Mouse (Mus musculus): ENCODE data around the gene Ccdc80. TPM values are rescaled to one million over a fixed set of nuclear protein-coding genes. Genes with fewer than 3 reads are reported as not detected.

Gene Ccdc80
- 86.9 and 104 TPM in 2 replicates for polyA plus RNA-seq (2012; rRNA removed)

- DNase-seq (ENCODE audit: low spot score): no peak
Measured at GRCm38 (mm10) chr16:45093137-45093731, at the start of gene Ccdc80. Gene Ccdc80, plus strand, starts transcription at chr16:45093402.

DNA sequence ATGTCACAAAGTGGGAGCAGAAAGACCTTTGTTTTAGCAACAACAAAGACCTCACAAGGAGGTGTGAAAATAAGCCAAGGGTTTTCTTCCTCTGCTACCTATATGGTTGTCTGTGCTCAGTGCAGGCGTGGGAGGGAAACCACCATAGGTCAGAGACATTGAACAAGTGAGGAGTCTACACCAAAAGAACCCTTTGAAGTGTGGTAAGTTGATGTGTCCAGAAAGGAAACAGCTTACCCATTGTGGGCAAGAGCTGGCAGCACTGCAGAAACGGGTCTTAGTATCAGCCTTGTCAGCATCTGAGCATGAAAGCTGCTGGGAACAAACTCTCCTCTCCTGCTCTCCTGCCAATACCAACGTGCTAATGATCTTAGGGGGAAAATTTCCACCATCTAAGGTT, 48.4 kb upstream of the Ccdc80 start:
- no peak for DNase-seq (ENCODE audit: low spot score)

DNA sequence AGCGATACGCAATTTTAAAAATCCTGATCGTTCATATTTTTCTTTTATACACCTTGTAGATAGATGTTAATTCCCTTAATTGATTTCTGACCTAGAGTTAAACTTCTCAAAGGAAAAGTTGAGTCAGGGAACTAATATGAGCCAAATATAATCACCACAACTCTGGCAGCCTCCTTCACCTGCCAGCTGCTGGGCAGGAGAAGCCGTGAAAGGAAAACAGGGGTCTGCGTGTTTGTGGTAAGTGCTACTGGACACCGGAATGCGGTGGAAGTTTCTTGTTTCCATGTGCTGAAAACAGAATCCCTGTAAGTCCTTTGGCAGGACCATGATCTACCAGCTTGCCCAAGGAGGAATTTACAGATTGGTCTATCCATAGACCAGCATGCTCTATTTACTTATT, 36.0 kb upstream of the Ccdc80 start:
- DNase-seq (ENCODE audit: low spot score): no peak

DNA sequence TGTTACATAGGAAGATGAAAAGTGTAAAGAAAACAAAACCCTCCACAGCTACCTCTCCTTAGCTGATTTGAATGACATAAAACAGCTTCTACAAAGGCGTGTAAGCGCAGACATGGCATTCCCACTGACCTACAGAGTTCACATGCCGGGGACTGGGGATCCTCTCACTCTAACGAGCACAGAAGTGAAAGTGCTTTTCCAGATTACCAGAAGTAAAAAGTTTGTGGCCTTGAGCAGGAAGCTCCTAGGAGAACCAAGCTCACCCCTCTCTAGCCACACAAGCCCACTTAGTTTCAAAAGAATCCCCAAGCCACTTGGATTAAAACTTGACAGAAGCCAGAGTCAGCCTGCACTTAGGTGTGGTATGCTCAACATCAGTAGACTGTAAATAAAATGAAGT, 35.3 kb upstream of the Ccdc80 start:
- DNase-seq (ENCODE audit: low spot score): no peak

- DNase-seq (ENCODE audit: low spot score): no peak
Measured at GRCm38 (mm10) chr16:45061140-45061539, 32.1 kb upstream of the Ccdc80 start.

DNA sequence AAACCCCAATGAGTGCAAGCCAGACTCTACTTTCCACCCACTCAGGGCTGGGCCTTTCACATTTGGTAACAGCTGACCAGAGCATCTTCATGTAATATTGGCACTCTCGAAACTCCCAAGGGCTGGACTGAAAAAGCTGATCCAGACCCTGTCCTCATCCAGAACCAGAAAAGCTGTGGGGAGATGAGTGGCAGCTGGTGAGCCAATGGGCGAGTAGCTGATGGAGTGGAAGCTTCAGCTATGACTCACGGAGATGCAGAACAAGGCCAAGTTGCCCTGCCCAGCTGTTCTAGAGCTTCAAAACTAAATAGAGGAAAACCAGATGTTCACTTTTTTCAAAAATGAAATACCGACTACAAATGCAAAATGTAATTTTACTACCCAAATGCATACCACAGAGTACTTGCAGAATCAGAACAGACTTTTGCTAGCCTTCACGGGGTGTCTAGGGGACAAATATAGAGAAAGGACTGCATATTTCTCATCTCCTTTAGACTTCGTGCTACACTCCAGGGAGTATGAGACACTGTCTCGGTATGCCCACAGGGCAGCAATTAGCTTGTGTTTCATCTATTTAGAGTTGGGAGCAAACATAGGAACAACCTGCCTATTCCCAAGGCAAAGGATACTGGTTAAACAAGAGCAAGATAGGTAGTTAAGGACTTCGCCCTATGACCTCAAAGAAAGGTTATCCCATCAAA, 22.7 kb upstream of the Ccdc80 start:
- no peak for DNase-seq (ENCODE audit: low spot score)

- DNase-seq (ENCODE audit: low spot score): no peak
Measured at GRCm38 (mm10) chr16:45071424-45071823, 21.8 kb upstream of the Ccdc80 start.

GRCm38 (mm10) chr16:45077517-45078080, 15.6 kb upstream of the Ccdc80 start:
- no peak for DNase-seq (ENCODE audit: low spot score)

- no peak for DNase-seq (ENCODE audit: low spot score)
Measured at GRCm38 (mm10) chr16:45079322-45079721, 13.9 kb upstream of the Ccdc80 start.

- DNase-seq (ENCODE audit: low spot score): no peak
Measured at GRCm38 (mm10) chr16:45088842-45089241, 4.4 kb upstream of the Ccdc80 start.

DNA sequence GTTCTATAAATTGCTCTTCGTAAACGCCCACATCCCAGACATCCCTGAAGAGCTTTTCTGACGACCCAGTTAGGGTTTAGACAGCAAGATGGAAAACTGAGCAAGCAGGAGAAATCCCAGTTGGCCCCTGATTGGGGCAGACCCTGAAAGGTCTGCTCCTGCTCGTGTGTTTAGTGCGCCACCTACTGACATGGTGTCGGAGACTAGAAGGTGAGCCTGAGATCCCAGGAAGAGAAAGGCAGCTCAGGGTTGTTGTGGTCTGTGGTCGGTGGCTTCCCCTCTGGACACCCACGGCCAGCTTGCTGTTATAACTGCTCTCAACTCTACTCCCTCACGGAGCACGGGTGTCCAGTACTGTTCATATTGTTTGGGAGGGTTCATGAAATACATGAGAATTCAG, 3.2 kb upstream of the Ccdc80 start:
- DNase-seq (ENCODE audit: low spot score): peak; percentile 34

GRCm38 (mm10) chr16:45094136-45094756, 1.0 kb downstream of the Ccdc80 start:
- DNase-seq (ENCODE audit: low spot score): no peak

- DNase-seq (ENCODE audit: low spot score): no peak
Measured at GRCm38 (mm10) chr16:45095030-45095429, 1.8 kb downstream of the Ccdc80 start.

- DNase-seq (ENCODE audit: low spot score): no peak
Measured at GRCm38 (mm10) chr16:45095561-45096482, 2.6 kb downstream of the Ccdc80 start.

DNA sequence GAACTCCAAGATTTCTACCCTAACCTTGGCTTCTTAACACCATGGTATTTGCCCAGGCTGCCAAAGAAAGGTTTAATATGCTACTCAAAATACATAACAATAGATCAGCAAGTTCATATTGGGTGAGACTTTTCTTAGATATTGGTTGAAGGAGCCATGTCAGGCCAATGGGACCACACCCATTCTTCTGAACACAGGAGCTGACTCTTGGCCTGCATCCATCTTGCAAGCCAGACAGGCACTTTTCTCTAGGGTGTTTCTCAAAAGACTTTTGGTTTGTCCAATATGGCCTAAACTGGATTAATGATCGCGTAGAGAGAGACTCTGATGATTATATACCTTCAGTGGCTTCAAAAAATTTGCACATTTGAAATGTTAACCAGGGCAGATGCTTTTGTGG, 4.3 kb downstream of the Ccdc80 start:
- no peak for DNase-seq (ENCODE audit: low spot score)

DNA sequence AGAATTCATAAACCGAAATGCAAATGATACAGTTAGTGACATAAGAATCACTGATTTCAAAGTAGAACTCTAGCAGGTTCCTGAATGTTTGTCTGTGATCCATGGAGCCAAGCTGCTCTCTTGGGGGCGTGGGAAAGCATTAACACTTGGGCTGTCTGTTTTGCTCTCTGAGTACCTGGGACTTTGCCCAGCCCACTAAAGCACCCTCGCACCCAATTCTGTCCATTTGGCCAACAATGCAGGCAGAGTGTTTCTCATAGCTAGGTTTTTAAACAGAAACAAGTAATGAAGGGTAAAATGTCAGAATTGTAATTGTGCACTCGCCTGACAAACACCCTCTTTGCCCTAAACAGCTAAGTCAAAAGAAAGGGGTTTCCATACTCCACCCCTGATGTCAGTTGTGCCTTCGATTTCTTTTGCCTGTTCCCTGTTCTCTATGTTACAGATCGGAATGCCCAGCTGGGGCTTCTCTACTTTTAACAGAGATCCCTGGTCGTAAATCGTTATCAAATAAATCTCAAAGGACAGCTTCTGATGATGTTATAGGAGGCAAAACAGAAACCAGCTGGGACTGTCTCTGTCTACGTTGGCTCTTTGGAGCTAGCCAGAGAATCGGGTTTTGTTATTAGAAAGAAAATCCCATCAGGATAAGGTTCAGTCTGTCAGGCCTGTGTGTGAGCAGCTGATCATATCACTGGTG, 5.1 kb downstream of the Ccdc80 start:
- no peak for DNase-seq (ENCODE audit: low spot score)

DNA sequence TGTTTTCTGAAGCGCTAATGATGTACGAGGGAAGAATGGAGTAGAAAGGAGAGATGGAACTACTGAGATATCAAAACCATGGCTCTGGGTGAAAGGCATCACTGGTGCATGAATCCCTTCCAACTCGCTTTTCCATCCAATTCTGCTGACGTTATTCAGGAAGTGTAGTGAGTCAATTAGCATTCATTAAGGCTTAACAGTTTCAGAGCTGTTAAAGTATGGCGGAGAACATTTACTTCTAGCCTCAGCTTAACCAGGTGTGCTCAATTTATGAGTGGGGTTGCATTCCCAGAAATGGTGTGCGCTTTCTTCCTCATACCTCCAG, 5.6 kb downstream of the Ccdc80 start:
- no peak for DNase-seq (ENCODE audit: low spot score)

DNA sequence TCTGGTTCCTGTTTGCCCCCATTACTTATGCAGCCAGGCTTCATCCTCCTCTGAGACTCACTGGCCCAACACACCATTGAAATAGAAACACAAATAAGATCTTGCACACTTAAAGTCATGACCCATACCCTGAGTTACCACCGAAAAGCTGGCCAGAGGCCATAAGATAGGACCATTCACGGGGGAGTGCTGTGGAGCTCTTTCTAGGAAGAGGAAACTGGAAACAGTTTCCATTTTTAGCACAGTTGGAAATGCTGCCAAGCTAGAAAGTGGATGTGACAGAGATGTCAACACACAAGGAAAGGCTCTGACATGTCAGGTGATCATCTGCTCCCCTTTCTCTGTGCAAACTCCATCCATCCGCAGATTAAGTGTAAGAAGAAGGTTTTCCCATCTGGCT, 7.7 kb downstream of the Ccdc80 start:
- DNase-seq (ENCODE audit: low spot score): no peak

GRCm38 (mm10) chr16:45104993-45105392, 11.8 kb downstream of the Ccdc80 start:
- no peak for DNase-seq (ENCODE audit: low spot score)

DNA sequence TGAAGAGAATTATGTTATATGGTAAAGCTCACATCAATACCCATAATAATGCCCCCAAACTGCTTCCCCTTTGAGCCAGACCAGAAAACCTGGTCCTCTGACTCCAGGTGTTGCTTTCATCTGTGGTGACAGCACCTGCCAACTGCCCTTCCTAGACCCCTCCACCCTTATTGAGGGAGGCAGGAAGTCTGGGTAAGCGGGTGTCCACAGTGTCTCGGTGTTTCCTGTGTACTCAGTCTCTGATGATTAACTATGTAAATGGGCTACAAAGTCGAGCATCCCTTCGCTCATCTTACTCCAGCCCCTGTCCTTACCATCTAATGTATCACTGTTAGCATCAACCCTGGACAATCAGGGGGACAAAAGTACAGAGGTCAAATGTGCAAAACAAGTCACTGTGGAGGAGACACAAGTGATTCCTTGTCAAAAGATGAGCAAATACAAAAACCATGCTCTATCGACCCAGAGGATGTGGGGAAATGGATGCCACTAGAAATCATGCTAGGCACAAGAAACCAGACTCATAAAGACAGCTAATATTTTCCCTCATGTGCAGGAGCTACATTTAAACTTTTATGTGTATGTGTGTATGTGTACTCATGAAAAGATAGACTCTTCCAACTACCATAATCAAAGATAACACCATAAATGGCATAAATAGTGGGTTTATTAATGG, 15.1 kb downstream of the Ccdc80 start:
- no peak for DNase-seq (ENCODE audit: low spot score)

DNA sequence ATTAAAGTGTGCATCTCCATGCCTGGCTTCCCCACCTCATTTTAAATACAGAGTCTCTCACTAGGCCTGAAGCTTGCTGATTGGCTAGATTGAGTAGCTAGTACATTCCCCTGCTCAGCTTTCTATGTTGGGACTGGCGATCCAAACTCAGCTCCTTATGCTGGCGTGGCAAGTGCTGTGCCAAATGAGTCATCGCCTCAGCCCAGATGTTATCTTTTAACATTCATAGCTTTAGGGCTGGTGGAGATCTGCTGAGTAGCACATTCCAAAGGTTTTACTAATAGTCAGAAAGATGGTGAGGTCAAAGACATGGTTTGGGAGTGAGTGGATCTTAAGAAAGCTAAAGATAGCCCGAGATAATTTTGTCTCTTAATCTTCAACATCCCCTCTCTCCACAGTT, 17.3 kb downstream of the Ccdc80 start:
- DNase-seq (ENCODE audit: low spot score): no peak

Measured in urinary bladder, adult 2 months (tissue).